Mouse (Mus musculus): ENCODE data around the gene Gpc6.

DNA sequence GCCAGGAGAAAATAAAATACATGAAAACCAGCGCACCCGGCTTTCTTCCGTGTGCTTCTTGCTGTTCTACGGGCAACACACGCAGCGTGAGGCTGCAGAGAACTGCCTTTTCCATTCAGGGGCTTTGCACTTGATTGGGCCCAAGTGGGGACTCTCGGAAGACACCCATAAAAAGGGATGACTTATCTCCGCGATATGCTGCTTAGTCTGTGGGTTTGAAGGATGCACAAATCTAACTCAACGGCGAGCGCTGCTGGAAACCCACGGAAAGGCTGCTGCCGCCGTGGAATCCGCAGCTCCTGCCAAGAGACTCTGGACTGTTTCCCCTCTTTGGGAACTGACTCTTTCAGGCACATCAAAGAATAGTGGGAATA, 970.4 kb downstream of the Gpc6 start:
- TF ChIP-seq POLR2A (IDR thresholded peaks at IDR 0.05; ENCODE audit: extremely low read depth, insufficient read depth, low read length), result no peak
- TF ChIP-seq CTCF (IDR thresholded peaks at IDR 0.05; ENCODE audit: extremely low read depth, insufficient read depth, low read length), result no peak

All from cortical plate, adult 2 months (tissue).